In the genomic region with DNA sequence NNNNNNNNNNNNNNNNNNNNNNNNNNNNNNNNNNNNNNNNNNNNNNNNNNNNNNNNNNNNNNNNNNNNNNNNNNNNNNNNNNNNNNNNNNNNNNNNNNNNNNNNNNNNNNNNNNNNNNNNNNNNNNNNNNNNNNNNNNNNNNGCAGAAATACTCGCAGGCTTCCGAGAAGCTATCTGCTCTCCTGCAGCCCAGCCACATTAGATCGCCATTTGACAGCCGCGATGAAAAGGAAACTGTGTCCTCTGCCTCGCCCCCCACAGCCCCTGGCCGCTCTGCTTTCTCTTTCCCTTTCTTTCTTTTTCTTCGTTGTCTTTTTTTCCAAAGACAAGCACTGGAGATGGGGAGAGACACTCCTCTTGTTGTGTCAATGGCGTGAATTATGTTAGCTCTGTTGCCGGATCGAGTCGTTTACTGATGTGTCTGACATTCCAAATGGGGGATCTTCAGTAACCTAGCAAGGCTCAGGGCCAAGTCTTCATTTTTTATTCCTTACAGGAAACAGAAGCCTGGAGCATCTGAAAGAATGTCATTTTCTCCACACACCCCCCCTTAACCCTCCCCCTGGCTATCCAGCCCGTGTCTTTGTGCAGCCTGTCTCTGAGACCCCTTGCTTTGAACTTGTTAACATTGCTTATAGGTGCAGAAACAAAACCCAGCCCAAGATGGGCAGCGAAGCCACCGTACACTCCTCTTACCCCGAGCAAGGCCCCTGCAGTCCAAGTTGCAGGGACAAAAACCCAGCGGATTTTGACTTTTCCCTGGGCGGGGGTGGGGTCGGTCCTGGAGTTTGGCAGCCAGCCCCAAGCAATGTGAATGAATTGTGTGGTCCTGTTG, we compare ENCODE assay signal across 8 mouse cellular contexts.
DNase-seq lines count a peak whose midpoint lies in the region; ATAC-seq lines count a peak whose summit lies in the region.

No protein-coding gene starts in this region.

- DNase-seq in kidney, postnatal 25 days, result no peak
- DNase-seq in embryonic facial prominence, embryonic 10.5 days (ENCODE audit: low spot score), result peak; percentile 42
- DNase-seq in midbrain, embryonic 14.5 days, result peak; percentile 67
- no peak for DNase-seq in MN1 (ENCODE audit: low spot score)
- DNase-seq in gastrocnemius, adult 8-10 months (ENCODE audit: low spot score in 2 of 2), result no peak

- peaks cover 21% of the 10 kb centered on the region for H3K4me1 ChIP-seq in kidney, embryonic 16.5 days (ENCODE audit: insufficient read depth, low read length)
- H3K4me1 ChIP-seq in embryonic facial prominence, embryonic 10.5 days, result peaks cover 23% of the 10 kb centered on the region
- H3K4me1 ChIP-seq in hindbrain, embryonic 12.5 days, result peaks cover 18% of the 10 kb centered on the region
- H3K4me1 ChIP-seq in midbrain, embryonic 14.5 days (ENCODE audit: control insufficient read depth, insufficient read depth, low read length), result peaks cover 19% of the 10 kb centered on the region

- no peaks in the 10 kb centered on the region for H3K36me3 ChIP-seq in kidney, embryonic 16.5 days (ENCODE audit: insufficient read depth, low read length)
- no peaks in the 10 kb centered on the region for H3K36me3 ChIP-seq in embryonic facial prominence, embryonic 10.5 days (replicated peaks)
- no peaks in the 10 kb centered on the region for H3K36me3 ChIP-seq in hindbrain, embryonic 12.5 days
- H3K36me3 ChIP-seq in midbrain, embryonic 14.5 days (ENCODE audit: control insufficient read depth, insufficient read depth, low read length), result no peaks in the 10 kb centered on the region

- 5% methylated on average over 19 of the region's 19 CpGs for WGBS in kidney, embryonic 16.5 days
- WGBS in embryonic facial prominence, embryonic 10.5 days, result 13% methylated on average over 19 of the region's 19 CpGs
- WGBS in hindbrain, embryonic 12.5 days, result 4% methylated on average over 19 of the region's 19 CpGs
- 1% methylated on average over 19 of the region's 19 CpGs for WGBS in midbrain, embryonic 14.5 days

- peaks cover 15% of the 10 kb centered on the region for H3K27me3 ChIP-seq in kidney, embryonic 16.5 days (ENCODE audit: insufficient read depth, low read length)
- H3K27me3 ChIP-seq in embryonic facial prominence, embryonic 10.5 days (replicated peaks; ENCODE audit: low read depth, poor library complexity, severe bottlenecking), result peaks cover 55% of the 10 kb centered on the region
- peaks cover 69% of the 10 kb centered on the region for H3K27me3 ChIP-seq in hindbrain, embryonic 12.5 days
- H3K27me3 ChIP-seq in midbrain, embryonic 14.5 days (ENCODE audit: control insufficient read depth, insufficient read depth, low read length), result peaks cover 8% of the 10 kb centered on the region; the same call in 1 of the 2 replicates

- peak overlapping the region; percentile 41; the same call in 1 of the 2 replicates for H3K9ac ChIP-seq in kidney, embryonic 16.5 days (replicated peaks; ENCODE audit: low read length)
- H3K9ac ChIP-seq in hindbrain, embryonic 12.5 days, result peak overlapping the region; percentile 32; the same call in 1 of the 2 replicates
- H3K9ac ChIP-seq in midbrain, embryonic 14.5 days (replicated peaks; ENCODE audit: low read length), result peak overlapping the region; percentile 40

- H3K4me2 ChIP-seq in kidney, embryonic 16.5 days (replicated peaks; ENCODE audit: low read depth, low read length), result peak overlapping the region; percentile 62
- peak overlapping the region; percentile 60 for H3K4me2 ChIP-seq in hindbrain, embryonic 12.5 days (replicated peaks)
- peak overlapping the region; percentile 64 for H3K4me2 ChIP-seq in midbrain, embryonic 14.5 days (ENCODE audit: low read length)

- peak; percentile 58; the same call in 1 of the 2 replicates for ATAC-seq in kidney, embryonic 16.5 days (ENCODE audit: low FRiP score, low TSS enrichment)
- peak; percentile 72 for ATAC-seq in hindbrain, embryonic 12.5 days (ENCODE audit: low FRiP score)
- ATAC-seq in midbrain, embryonic 14.5 days (ENCODE audit: low FRiP score, low TSS enrichment), result peak; percentile 44; the same call in 1 of the 2 replicates
- no peak for ATAC-seq in granulocyte monocyte progenitor cell, adult 5-6 weeks (replicated peaks; ENCODE audit: poor library complexity, severe bottlenecking)

- H3K4me3 ChIP-seq in kidney, embryonic 16.5 days (ENCODE audit: low read length), result peak overlapping the region; percentile 47
- H3K4me3 ChIP-seq in embryonic facial prominence, embryonic 10.5 days, result peak overlapping the region; percentile 52
- H3K4me3 ChIP-seq in hindbrain, embryonic 12.5 days, result peak overlapping the region; percentile 31
- peak overlapping the region; percentile 32 for H3K4me3 ChIP-seq in midbrain, embryonic 14.5 days (replicated peaks; ENCODE audit: low read depth, low read length)

- no peaks in the 10 kb centered on the region for H3K9me3 ChIP-seq in kidney, embryonic 16.5 days (ENCODE audit: low read length)
- H3K9me3 ChIP-seq in embryonic facial prominence, embryonic 10.5 days, result no peaks in the 10 kb centered on the region
- H3K9me3 ChIP-seq in hindbrain, embryonic 12.5 days (replicated peaks), result no peaks in the 10 kb centered on the region
- H3K9me3 ChIP-seq in midbrain, embryonic 14.5 days (ENCODE audit: control insufficient read depth, low read length), result no peaks in the 10 kb centered on the region

- no peak overlapping the region for H3K27ac ChIP-seq in kidney, embryonic 16.5 days (ENCODE audit: low read length)
- H3K27ac ChIP-seq in embryonic facial prominence, embryonic 10.5 days (replicated peaks), result no peak overlapping the region
- 0 out of 2 replicates have a peak overlapping the region, but pooled peaks have one; percentile 2 for H3K27ac ChIP-seq in hindbrain, embryonic 12.5 days
- H3K27ac ChIP-seq in midbrain, embryonic 14.5 days (replicated peaks; ENCODE audit: low read depth, low read length), result peak overlapping the region; percentile 60

Comparison
In these comparisons a context has a peak if more than half of its experiments do, and no peak if none do; other contexts are left out.
1. H3K27ac ChIP-seq: peak in hindbrain, embryonic 12.5 days (single experiment) and midbrain, embryonic 14.5 days (single experiment); none in kidney, embryonic 16.5 days (single experiment) and embryonic facial prominence, embryonic 10.5 days (single experiment).
2. DNase-seq: peak in embryonic facial prominence, embryonic 10.5 days (single experiment) and midbrain, embryonic 14.5 days (single experiment); none in kidney, postnatal 25 days (0 of 2), MN1 (single experiment) and gastrocnemius, adult 8-10 months (0 of 2).
3. Peak in every context shown above with its lines, with median percentiles within 50 percentile points of each other: H3K4me2 ChIP-seq, H3K4me3 ChIP-seq and H3K9ac ChIP-seq.